Mouse (Mus musculus): Measurements from ENCODE around the gene Duxbl1.
"Not testable (repeated sequence)": the region's sequence is repeated elsewhere in the genome, so short reads cannot be mapped to it uniquely, and the experiment has no call there.

- not testable (repeated sequence) for TF ChIP-seq CTCF (IDR thresholded peaks at IDR 0.05; ENCODE audit: insufficient read depth, low read length); POLR2A (IDR thresholded peaks at IDR 0.05; ENCODE audit: borderline replicate concordance, extremely low read depth, low read depth, low read length)
Measured at GRCm38 (mm10) chr14:26007462-26007861, 29.1 kb downstream of the Duxbl1 start.
